Mouse (Mus musculus): ENCODE data around the gene Socs3.

DNA sequence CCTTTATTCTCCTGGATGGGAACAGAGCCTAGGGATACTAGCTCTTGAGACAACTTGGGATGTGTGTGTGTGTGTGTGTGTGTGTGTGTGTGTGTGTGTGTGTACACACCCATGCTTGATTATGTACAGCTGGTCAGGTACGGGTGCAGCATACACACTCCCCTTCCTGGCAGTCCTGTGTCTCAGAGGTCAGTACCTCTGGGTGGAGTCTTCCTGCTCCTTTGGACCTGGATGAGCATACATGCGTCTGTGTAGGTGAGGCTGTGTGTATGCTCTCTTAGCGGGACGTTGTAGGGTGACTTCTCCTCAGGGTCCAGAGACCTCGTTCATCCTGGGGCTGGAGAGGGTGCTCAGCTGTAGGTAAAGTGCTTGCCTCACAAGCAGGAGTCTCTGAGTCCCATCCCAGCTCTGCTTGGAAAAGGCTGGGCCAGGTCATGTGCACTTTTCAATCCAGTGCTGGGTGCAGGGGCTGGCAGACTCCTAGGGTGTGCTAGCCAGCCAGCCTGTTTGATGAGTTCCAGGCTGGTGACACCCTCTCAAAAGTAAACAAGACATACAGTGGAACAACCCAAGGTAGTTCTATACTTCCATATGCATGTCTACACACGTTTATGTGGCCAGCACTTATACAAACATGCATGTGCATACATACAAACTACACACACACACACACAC lies 29.6 kb upstream of the Socs3 start:
- TF ChIP-seq POLR2A (IDR thresholded peaks at IDR 0.05; ENCODE audit: extremely low read depth, insufficient read depth, low read length) (no peak), CTCF (IDR thresholded peaks at IDR 0.05; ENCODE audit: low read depth, low read length) (no peak)
